Mouse (Mus musculus) bone marrow macrophage, adult 2 months (primary cell): ENCODE results near the gene Gm42674.

Source experiments
- CTCF ChIP-seq: IDR thresholded peaks from 2 replicates; pipeline ENCODE4 v1.5.1; 2012; ENCODE audit warnings: low read depth, mild to moderate bottlenecking, low read length, moderate library complexity
- POLR2A ChIP-seq: IDR thresholded peaks from 2 replicates; pipeline ENCODE4 v1.6.1; 2012; ENCODE audit warnings: mild to moderate bottlenecking, low read depth, low read length, borderline replicate concordance

- TF ChIP-seq CTCF, result peak; percentile 79
- no peak for TF ChIP-seq POLR2A
These were observed 13.7 kb downstream of the Gm42674 start for GRCm38 (mm10) chr3:90615415-90615814.
